Mouse (Mus musculus): Measurements from ENCODE around the gene Spon1. TPM values are rescaled to one million over a fixed set of nuclear protein-coding genes. Genes with fewer than 3 reads are reported as not detected.

The Spon1 gene
- total RNA-seq, 2 experiments from 2014 or later, result 12.8 to 12.9 TPM

- no peak for DNase-seq (ENCODE audit: low spot score)
- intact Hi-C loops (cut with DNase I), result no loop called here
Measured at GRCm38 (mm10) chr7:114028828-114029227, 263.0 kb downstream of the Spon1 start.

- intact Hi-C loops (cut with DNase I), result no loop called here
- DNase-seq (ENCODE audit: low spot score), result peak; percentile 33
Measured at GRCm38 (mm10) chr7:114029596-114029995, 263.8 kb downstream of the Spon1 start.

GRCm38 (mm10) chr7:114037237-114037636, 271.4 kb downstream of the Spon1 start:
- intact Hi-C loops (cut with DNase I), result no loop called here
- no peak for DNase-seq (ENCODE audit: low spot score)

GRCm38 (mm10) chr7:114041349-114041748, 275.6 kb downstream of the Spon1 start:
- intact Hi-C loops (cut with DNase I), result no loop called here
- DNase-seq (ENCODE audit: low spot score), result no peak

GRCm38 (mm10) chr7:114042973-114043928, 277.5 kb downstream of the Spon1 start:
- no peak for DNase-seq (ENCODE audit: low spot score)
- intact Hi-C loops (cut with DNase I), result no loop called here

GRCm38 (mm10) chr7:114043929-114044549, 278.2 kb downstream of the Spon1 start:
- DNase-seq (ENCODE audit: low spot score), result no peak
- intact Hi-C loops (cut with DNase I), result no loop called here

GRCm38 (mm10) chr7:114045814-114046213, 280.0 kb downstream of the Spon1 start:
- intact Hi-C loops (cut with DNase I), result no loop called here
- DNase-seq (ENCODE audit: low spot score), result no peak

- intact Hi-C loops (cut with DNase I), result no loop called here
- DNase-seq (ENCODE audit: low spot score), result no peak
Measured at GRCm38 (mm10) chr7:114053720-114054119, 287.9 kb downstream of the Spon1 start.

GRCm38 (mm10) chr7:114058166-114058565, 292.4 kb downstream of the Spon1 start:
- intact Hi-C loops (cut with DNase I), result no loop called here
- DNase-seq (ENCODE audit: low spot score), result no peak

- no peak for DNase-seq (ENCODE audit: low spot score)
- intact Hi-C loops (cut with DNase I), result no loop called here
Measured at GRCm38 (mm10) chr7:114058927-114059441, 293.2 kb downstream of the Spon1 start.

- no peak for DNase-seq (ENCODE audit: low spot score)
- intact Hi-C loops (cut with DNase I), result no loop called here
Measured at GRCm38 (mm10) chr7:114060445-114060844, 294.6 kb downstream of the Spon1 start.

GRCm38 (mm10) chr7:114062451-114062850, 296.7 kb downstream of the Spon1 start:
- DNase-seq (ENCODE audit: low spot score), result peak; percentile 28
- intact Hi-C loops (cut with DNase I), result no loop called here

GRCm38 (mm10) chr7:114063534-114063933, 297.7 kb downstream of the Spon1 start:
- intact Hi-C loops (cut with DNase I), result no loop called here
- no peak for DNase-seq (ENCODE audit: low spot score)

- intact Hi-C loops (cut with DNase I), result no loop called here
Measured at GRCm38 (mm10) chr7:114063966-114064365, 298.2 kb downstream of the Spon1 start.

GRCm38 (mm10) chr7:114065407-114066185, 299.8 kb downstream of the Spon1 start:
- no peak for DNase-seq (ENCODE audit: low spot score)
- intact Hi-C loops (cut with DNase I), result loop anchor here (5.0 kb wide), 1 partner anchor 52 kb away; the partner anchor contains the start of gene Rras2

More at GRCm38 (mm10) chr7:114063966-114064365, 298.2 kb downstream of the Spon1 start:
- no peak for DNase-seq (ENCODE audit: low spot score)

GRCm38 (mm10) chr7:114066529-114067178, 300.9 kb downstream of the Spon1 start:
- peak; percentile 58 for DNase-seq (ENCODE audit: low spot score)
- intact Hi-C loops (cut with DNase I), result loop anchor here (1.0 to 5.0 kb wide), 2 partner anchors 51 to 147 kb away; partner anchors contain the start of gene Rras2

GRCm38 (mm10) chr7:114068956-114069533, 303.2 kb downstream of the Spon1 start:
- DNase-seq (ENCODE audit: low spot score), result no peak
- intact Hi-C loops (cut with DNase I), result loop anchor here (5.0 kb wide), 1 partner anchor 48 kb away; the partner anchor contains the start of gene Rras2

GRCm38 (mm10) chr7:114069726-114070457, 304.1 kb downstream of the Spon1 start:
- DNase-seq (ENCODE audit: low spot score), result no peak
- intact Hi-C loops (cut with DNase I), result loop anchor here (5.0 kb wide), 1 partner anchor 47 kb away; the partner anchor contains the start of gene Rras2

Data from heart, postnatal 25 days (tissue).